Mouse (Mus musculus) T-helper 17 cell (primary cell): Measurements from ENCODE around the gene B020004J07Rik.
"Not testable (repeated sequence)": the region's sequence is repeated elsewhere in the genome, so short reads cannot be mapped to it uniquely, and the experiment has no call there.

Experiments
- in situ Hi-C, 2 experiments: fragments of 300-600 bp; cut with MboI, MseI; formaldehyde crosslinking; loops; 1 replicate in 1 of 2; 2 replicates in 1 of 2; pipeline ENCODE4 v1.15.1; 2025; ENCODE audit warnings: high pct_unique_total_duplicates in 2 of 2

Gene B020004J07Rik

DNA sequence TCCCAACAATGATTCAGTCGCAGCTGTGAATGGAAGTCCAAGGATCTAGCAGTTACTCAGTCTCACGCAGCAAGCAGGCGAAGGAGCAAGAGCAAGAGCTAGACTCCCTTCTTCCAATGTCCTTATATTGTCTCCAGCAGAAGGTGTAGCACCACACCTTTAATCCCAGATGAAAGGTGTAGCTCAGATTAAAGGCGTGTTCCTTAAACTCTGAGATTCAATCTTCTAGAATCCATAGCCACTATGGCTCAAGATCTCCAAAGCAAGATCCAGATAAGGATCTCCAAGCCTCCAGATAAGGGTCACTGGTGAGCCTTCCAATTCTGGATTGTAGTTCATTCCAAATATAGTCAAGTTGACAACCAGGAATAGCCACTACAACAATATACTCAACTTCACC lies at the start of gene B020004J07Rik:
Gene B020004J07Rik (minus strand): TSS at position 101 of the 400 bp plus-strand sequence.
- in situ Hi-C loops: not testable (repeated sequence)

DNA sequence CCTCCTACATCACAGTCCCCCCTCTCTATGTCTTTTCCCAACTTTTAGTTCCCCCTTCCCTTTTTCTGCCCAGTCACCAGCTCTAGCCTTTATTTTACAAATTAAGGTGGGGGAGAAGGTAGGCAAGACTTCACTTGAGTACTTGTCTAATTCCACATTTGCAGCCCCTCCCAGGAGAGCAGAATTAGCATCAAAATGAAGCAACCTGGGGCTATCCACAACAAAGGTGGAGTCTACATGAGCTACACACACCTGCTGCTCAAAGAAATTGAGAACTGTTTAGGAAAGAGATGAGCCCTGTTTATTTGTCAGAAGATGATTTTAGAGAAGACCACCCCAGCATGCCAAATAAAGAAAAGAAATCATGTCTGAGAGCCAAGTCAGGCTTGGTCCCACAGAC lies 45.6 kb upstream of the B020004J07Rik start:
- in situ Hi-C loops: no loop called here

DNA sequence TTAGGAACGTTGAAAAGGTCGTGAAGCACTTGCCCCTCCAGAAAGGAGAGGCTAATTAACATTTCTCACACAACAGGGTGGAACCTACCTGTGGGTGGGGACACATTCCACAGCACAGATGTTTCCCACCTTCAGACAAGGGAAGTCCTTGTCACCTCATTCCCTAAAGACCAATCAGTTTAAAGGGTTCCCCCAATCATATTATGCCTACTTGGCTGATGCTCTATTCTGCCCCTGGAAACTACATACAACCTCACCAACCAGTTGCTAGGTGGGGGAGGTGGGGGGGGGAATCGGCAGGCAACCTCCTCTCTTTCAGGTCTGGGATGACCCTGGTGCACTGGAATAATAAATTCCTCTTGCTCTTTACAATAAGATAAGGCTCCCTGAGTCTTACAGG lies 39.8 kb upstream of the B020004J07Rik start:
- in situ Hi-C loops: no loop called here

DNA sequence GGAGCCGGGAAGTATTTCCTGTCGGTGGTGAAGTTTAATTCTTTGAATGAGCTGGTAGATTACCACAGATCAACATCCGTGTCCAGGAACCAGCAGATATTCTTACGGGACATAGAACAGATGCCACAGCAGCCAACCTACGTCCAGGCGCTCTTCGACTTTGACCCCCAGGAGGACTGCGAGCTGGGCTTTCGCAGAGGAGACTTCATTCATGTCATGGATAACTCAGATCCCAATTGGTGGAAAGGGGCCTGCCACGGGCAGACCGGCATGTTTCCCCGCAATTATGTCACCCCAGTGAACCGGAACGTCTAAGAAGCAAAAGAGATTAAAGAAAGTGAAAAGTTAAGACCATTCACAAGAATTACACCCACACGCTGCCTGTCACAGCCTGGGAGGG lies 31.9 kb upstream of the B020004J07Rik start:
- in situ Hi-C loops: loop anchor here in 1 of 2 experiments (10.0 kb wide), 1 partner anchor 1509 kb away; no protein-coding TSS in a partner anchor

DNA sequence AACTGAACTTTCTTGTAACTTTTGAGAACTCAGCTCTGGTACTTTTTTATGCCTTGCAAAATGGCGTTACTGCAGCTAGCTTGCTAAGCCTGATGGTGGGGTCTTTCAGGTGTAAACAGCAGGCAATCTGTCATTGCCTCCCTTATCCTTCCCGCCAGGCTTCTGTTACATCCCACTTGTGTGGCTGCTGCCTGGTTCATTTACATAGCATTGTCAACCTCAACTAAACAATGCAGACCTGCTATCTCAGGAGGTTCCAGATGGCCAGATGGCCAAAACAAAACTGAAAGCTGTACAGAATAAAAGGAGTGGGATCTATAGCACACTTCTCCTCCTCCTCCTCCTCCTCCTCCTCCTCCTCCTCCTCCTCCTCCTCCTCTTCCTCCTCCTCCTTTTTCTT lies 28.2 kb upstream of the B020004J07Rik start:
- in situ Hi-C loops: loop anchor here in 1 of 2 experiments (10.0 kb wide), 1 partner anchor 1513 kb away; no protein-coding TSS in a partner anchor

DNA sequence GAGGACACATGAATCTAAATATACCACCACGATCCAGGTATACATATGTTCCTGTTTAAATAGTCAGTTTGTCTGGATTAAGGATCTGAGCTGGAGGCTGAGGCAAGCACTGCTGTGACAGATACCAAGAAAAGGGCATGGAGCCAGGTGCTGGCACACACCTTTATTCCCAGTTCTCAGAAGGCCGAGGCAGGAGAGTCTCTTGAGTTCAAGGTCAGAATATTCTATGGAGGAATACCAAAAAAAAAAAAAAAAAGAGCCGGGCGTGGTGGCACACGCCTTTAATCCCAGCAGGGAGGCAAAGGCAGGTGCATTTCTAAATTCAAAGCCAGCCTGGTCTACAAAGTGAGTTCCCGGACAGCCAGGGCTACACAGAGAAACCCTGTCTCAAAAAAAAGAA lies 18.5 kb upstream of the B020004J07Rik start:
- in situ Hi-C loops: no loop called here

DNA sequence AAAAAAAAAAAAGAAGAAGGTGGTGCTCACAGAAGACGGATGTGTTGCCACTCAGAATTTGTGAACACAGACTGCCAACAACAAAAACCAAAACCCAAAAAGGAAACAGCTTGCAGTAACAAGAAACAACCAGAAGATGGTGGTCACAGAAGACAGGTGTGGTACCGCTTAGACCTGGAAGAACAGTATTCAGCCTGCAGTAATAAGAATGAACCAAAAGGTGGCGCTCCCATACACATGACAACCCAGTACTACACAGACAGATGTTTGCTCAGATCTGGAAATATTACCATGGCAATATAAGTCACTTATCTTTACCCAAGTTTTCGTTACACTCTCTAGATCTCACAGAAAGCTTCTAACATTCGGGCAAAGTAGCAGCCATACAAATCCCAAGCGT lies 17.1 kb upstream of the B020004J07Rik start:
- in situ Hi-C loops: no loop called here

DNA sequence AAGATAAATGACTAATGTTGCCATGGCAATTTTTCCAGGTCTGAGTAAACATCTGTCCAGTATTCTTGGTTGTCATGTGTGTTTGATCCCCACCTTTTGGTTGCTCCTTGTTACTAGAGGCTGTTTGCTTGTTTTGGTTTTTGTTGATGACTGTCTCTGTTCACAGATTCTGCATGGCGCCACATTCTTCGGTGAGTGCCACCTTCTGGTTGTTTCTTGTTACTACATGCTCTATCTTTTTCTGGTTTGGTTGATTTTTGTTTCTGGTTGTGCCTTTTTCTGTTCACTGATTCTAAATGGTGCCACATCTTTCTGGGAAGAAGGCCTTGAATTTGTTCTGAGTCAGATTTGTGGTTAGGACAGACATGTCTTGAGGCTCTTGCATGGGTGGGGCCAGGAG lies 7.1 kb upstream of the B020004J07Rik start:
- in situ Hi-C loops: no loop called here
